Mouse (Mus musculus): ENCODE measurements around the gene Rbmxl2. TPM values are rescaled to one million over a fixed set of nuclear protein-coding genes. Genes with fewer than 3 reads are reported as not detected.

Gene Rbmxl2
- total and polyA plus RNA-seq, 3 experiments: not detected

Other genes starting within 250 kb of the Rbmxl2 start
- not detected in 2 replicates for gene Olfr6, start 245.5 kb upstream of the Rbmxl2 start, total RNA-seq (2012; rRNA removed)
- gene Olfr6, start 245.5 kb upstream of the Rbmxl2 start, polyA plus RNA-seq (2012; ENCODE audit: insufficient read depth in 1 of 2, insufficient read length in 2 of 2, low read depth in 1 of 2, low replicate concordance in 2 of 2, missing spikeins in 1 of 2): not detected
- gene Olfr711, start 234.0 kb upstream of the Rbmxl2 start, total RNA-seq (2012; rRNA removed): not detected in 2 replicates
- not detected for gene Olfr711, start 234.0 kb upstream of the Rbmxl2 start, polyA plus RNA-seq (2012; ENCODE audit: insufficient read depth in 1 of 2, insufficient read length in 2 of 2, low read depth in 1 of 2, low replicate concordance in 2 of 2, missing spikeins in 1 of 2)
- gene Olfr2, start 203.4 kb upstream of the Rbmxl2 start, total RNA-seq (2012; rRNA removed): not detected in 2 replicates
- not detected for gene Olfr2, start 203.4 kb upstream of the Rbmxl2 start, polyA plus RNA-seq (2012; ENCODE audit: insufficient read depth in 1 of 2, insufficient read length in 2 of 2, low read depth in 1 of 2, low replicate concordance in 2 of 2, missing spikeins in 1 of 2)
- not detected in 2 replicates for gene Olfr713, start 178.3 kb upstream of the Rbmxl2 start, total RNA-seq (2012; rRNA removed)
- gene Olfr713, start 178.3 kb upstream of the Rbmxl2 start, polyA plus RNA-seq (2012; ENCODE audit: insufficient read depth in 1 of 2, insufficient read length in 2 of 2, low read depth in 1 of 2, low replicate concordance in 2 of 2, missing spikeins in 1 of 2): not detected
- gene Olfr714, start 138.5 kb upstream of the Rbmxl2 start, total RNA-seq (2012; rRNA removed): not detected in 2 replicates
- not detected for gene Olfr714, start 138.5 kb upstream of the Rbmxl2 start, polyA plus RNA-seq (2012; ENCODE audit: insufficient read depth in 1 of 2, insufficient read length in 2 of 2, low read depth in 1 of 2, low replicate concordance in 2 of 2, missing spikeins in 1 of 2)
- not detected in 2 replicates for gene Olfr17, start 116.2 kb upstream of the Rbmxl2 start, total RNA-seq (2012; rRNA removed)
- gene Olfr17, start 116.2 kb upstream of the Rbmxl2 start, polyA plus RNA-seq (2012; ENCODE audit: insufficient read depth in 1 of 2, insufficient read length in 2 of 2, low read depth in 1 of 2, low replicate concordance in 2 of 2, missing spikeins in 1 of 2): not detected
- not detected in 2 replicates for gene Olfr715b, start 99.1 kb upstream of the Rbmxl2 start, total RNA-seq (2012; rRNA removed)
- not detected for gene Olfr715b, start 99.1 kb upstream of the Rbmxl2 start, polyA plus RNA-seq (2012; ENCODE audit: insufficient read depth in 1 of 2, insufficient read length in 2 of 2, low read depth in 1 of 2, low replicate concordance in 2 of 2, missing spikeins in 1 of 2)
- not detected in 2 replicates for gene Olfr715, start 78.4 kb upstream of the Rbmxl2 start, total RNA-seq (2012; rRNA removed)
- not detected for gene Olfr715, start 78.4 kb upstream of the Rbmxl2 start, polyA plus RNA-seq (2012; ENCODE audit: insufficient read depth in 1 of 2, insufficient read length in 2 of 2, low read depth in 1 of 2, low replicate concordance in 2 of 2, missing spikeins in 1 of 2)
- not detected in 2 replicates for gene Olfr716, start 71.1 kb upstream of the Rbmxl2 start, total RNA-seq (2012; rRNA removed)
- not detected for gene Olfr716, start 71.1 kb upstream of the Rbmxl2 start, polyA plus RNA-seq (2012; ENCODE audit: insufficient read depth in 1 of 2, insufficient read length in 2 of 2, low read depth in 1 of 2, low replicate concordance in 2 of 2, missing spikeins in 1 of 2)
- gene Nlrp14, start 42.5 kb upstream of the Rbmxl2 start, total RNA-seq (2012; rRNA removed): not detected in 2 replicates
- gene Nlrp14, start 42.5 kb upstream of the Rbmxl2 start, polyA plus RNA-seq (2012; ENCODE audit: insufficient read depth in 1 of 2, insufficient read length in 2 of 2, low read depth in 1 of 2, low replicate concordance in 2 of 2, missing spikeins in 1 of 2): not detected
- not detected in 2 replicates for gene Syt9, start 161.3 kb downstream of the Rbmxl2 start, total RNA-seq (2012; rRNA removed)
- gene Syt9, start 161.3 kb downstream of the Rbmxl2 start, polyA plus RNA-seq (2012; ENCODE audit: insufficient read depth in 1 of 2, insufficient read length in 2 of 2, low read depth in 1 of 2, low replicate concordance in 2 of 2, missing spikeins in 1 of 2): not detected

All from MEL (cell line).